Mouse (Mus musculus) thymus, adult 2 months (tissue): Measurements from ENCODE around the gene Grb14. TPM values are rescaled to one million over a fixed set of nuclear protein-coding genes. Genes with fewer than 3 reads are reported as not detected.
A peak's percentile ranks its signal among the peaks of the same experiment; 100 is the strongest.

Source experiments
- DNase-seq: peaks from one replicate; pipeline ENCODE4 v3.0.0; 2021
- H3K27ac ChIP-seq: fragments of 200-500 bp; 2 replicates; pipeline ENCODE4 v1.5.1; 2012; ENCODE audit warnings: low read length, control low read depth; ENCODE audit not compliant: control insufficient read depth, insufficient read depth
- H3K27me3 ChIP-seq: fragments of 200-500 bp; 2 replicates; pipeline ENCODE4 v1.6.1; 2012; ENCODE audit warnings: mild to moderate bottlenecking, low read length, moderate library complexity, mixed read lengths; ENCODE audit not compliant: control insufficient read depth, insufficient read depth
- H3K36me3 ChIP-seq: fragments of 200-500 bp; 2 replicates; pipeline ENCODE4 v1.6.1; 2012; ENCODE audit warnings: mild to moderate bottlenecking, low read length, moderate library complexity; ENCODE audit not compliant: control insufficient read depth, insufficient read depth
- H3K4me1 ChIP-seq: fragments of 200-500 bp; replicated peaks from 2 replicates; pipeline ENCODE4 v1.6.1; 2012; ENCODE audit warnings: low read length; ENCODE audit not compliant: control insufficient read depth, insufficient read depth
- H3K4me3 ChIP-seq: fragments of 200-500 bp; 2 replicates; pipeline ENCODE4 v1.5.1; 2012; ENCODE audit warnings: mild to moderate bottlenecking, low read length, control low read depth, moderate library complexity; ENCODE audit not compliant: control insufficient read depth, insufficient read depth
- CTCF ChIP-seq: fragments of 200-500 bp; IDR thresholded peaks from 2 replicates; pipeline ENCODE4 v1.5.1; 2012; ENCODE audit warnings: mild to moderate bottlenecking, control low read depth, low read length, moderate library complexity, borderline replicate concordance; ENCODE audit not compliant: control insufficient read depth, poor library complexity, insufficient read depth; ENCODE audit errors: extremely low read depth
- POLR2A ChIP-seq: fragments of 200-500 bp; IDR thresholded peaks from 2 replicates; pipeline ENCODE4 v1.6.1; 2012; ENCODE audit warnings: mild to moderate bottlenecking, low read length, control low read depth, moderate library complexity; ENCODE audit not compliant: control insufficient read depth, poor library complexity, insufficient read depth; ENCODE audit errors: extremely low read depth
- WGBS: fragments of 180-500 bp; shearing (Covaris S2); methylation state at CpG from one replicate; pipeline ENCODE4 v1.1.7; 2018; 5-methylcytosine and 5-hydroxymethylcytosine counted together
- polyA plus RNA-seq: library from polyadenylated mRNA; depleted of rRNA; stranded (reverse); fragments of >200 nt; gene quantifications from 2 replicates; pipeline ENCODE4 v1.2.3, GENCODE M21; 2012

Grb14 gene
- polyA plus RNA-seq, 1 experiment: 3.5 TPM

DNA sequence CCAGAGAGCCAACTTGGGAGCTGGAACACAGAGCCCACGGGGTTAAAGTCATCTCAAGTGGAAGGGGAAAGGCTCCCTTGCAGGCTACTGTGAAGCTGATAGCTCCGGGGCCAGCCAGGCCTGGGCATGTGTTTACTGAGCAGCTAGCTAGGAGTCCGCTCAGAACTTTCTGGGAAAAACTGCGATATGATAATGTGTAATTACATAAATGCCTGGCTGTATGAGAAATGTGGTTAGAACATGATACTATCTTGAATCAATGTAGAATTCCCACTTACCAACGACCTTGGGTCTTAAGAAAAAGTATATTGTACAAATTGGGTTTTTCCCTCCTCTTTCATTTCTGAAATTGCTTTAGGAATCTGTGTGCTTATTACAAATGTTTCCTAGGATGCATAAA is 53.0 kb downstream of the Grb14 start:
- WGBS: 72% methylated on average over 5 of the region's 5 CpGs
- no peak for DNase-seq

DNA sequence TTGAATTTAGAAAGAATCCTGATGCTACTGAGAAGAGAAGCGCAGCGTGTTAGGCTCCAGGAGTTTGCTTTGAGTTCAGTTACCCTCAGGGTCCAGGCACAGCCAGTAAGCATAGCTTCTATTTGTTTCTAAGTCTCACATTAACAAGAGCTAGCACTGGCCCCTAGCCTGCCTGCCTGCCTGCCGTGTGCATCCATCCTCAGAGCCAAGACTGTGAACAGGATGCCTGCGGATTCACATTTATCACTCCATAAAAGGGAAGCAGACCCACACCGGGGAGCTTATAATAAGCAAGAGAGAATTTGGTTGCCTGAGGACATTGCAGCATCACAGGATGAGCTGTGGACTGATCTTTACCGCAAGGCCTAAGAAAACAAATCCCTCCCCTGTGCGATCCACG is 53.8 kb downstream of the Grb14 start:
- no peak overlapping the region for H3K4me3 ChIP-seq
- H3K27ac ChIP-seq: no peak overlapping the region
- TF ChIP-seq POLR2A: no peak
- no peak for TF ChIP-seq CTCF
- no peaks in the 10 kb centered on the region for H3K4me1 ChIP-seq
- no peaks in the 10 kb centered on the region for H3K27me3 ChIP-seq
- WGBS: 95% methylated on average over 8 of the region's 8 CpGs
- DNase-seq: no peak
- H3K36me3 ChIP-seq: no peaks in the 10 kb centered on the region

More for the DNA sequence above, 53.0 kb downstream of the Grb14 start:
- Histone ChIP-seq H3K27ac (no peak overlapping the region), H3K4me3 (no peak overlapping the region), H3K27me3 (no peaks in the 10 kb centered on the region), H3K4me1 (no peaks in the 10 kb centered on the region), H3K36me3 (no peaks in the 10 kb centered on the region)
- no peak for TF ChIP-seq POLR2A
- no peak for TF ChIP-seq CTCF

DNA sequence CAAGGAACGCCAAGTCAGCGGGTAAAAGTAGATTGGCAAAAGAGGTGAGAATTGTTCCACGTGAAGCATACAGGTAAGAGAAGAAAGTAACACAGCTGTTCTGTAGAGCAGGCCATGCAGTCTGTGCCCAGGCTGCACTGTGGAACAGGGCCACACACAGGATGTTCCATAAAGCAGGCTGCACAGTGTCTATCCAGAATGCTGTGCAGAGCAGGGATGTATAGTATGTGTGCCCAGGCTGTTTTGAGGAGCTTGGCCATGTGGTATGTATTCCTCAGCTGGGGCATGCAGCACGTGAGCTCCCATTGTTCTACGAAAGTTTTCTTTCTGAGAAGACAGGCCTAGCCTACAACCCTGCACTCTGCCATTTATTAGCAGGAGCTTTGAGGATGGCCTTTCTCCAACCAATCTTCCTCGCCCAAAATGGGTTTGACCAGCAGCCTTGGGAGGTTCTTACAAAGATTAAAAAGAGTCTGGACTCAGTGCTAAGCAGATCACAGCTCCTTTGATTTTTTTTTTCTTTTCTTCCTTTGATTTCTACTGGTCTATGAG is 57.8 kb downstream of the Grb14 start:
- H3K4me3 ChIP-seq: no peak overlapping the region
- WGBS: 94% methylated on average over 6 of the region's 6 CpGs
- no peak overlapping the region for H3K27ac ChIP-seq
- no peaks in the 10 kb centered on the region for H3K27me3 ChIP-seq
- no peak for TF ChIP-seq CTCF
- no peak for TF ChIP-seq POLR2A
- H3K4me1 ChIP-seq: no peaks in the 10 kb centered on the region
- H3K36me3 ChIP-seq: no peaks in the 10 kb centered on the region
- no peak for DNase-seq

DNA sequence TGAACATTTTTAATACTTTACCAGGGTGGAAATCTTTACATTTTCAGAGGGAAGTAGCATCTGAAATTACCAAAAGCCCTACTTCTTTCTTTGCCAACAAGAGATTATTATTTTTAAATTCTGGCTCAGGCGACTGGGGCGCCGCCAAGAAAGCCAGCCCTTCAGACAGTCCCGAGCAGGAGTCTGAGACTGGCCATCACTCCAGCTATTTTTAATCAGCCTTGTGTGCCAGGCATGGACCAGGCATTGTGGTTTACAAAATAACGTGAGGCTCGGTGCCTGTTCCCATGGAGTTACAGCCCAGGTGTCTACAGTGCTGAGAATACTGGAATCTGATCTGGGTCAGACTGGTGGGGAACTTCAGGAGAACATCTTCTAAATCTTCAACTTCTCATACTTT is 58.5 kb downstream of the Grb14 start:
- WGBS: 94% methylated on average over 6 of the region's 6 CpGs
- DNase-seq: no peak
- no peaks in the 10 kb centered on the region for H3K4me1 ChIP-seq
- H3K4me3 ChIP-seq: no peak overlapping the region
- H3K27ac ChIP-seq: no peak overlapping the region
- no peaks in the 10 kb centered on the region for H3K36me3 ChIP-seq
- H3K27me3 ChIP-seq: no peaks in the 10 kb centered on the region
- TF ChIP-seq POLR2A: no peak
- TF ChIP-seq CTCF: no peak

DNA sequence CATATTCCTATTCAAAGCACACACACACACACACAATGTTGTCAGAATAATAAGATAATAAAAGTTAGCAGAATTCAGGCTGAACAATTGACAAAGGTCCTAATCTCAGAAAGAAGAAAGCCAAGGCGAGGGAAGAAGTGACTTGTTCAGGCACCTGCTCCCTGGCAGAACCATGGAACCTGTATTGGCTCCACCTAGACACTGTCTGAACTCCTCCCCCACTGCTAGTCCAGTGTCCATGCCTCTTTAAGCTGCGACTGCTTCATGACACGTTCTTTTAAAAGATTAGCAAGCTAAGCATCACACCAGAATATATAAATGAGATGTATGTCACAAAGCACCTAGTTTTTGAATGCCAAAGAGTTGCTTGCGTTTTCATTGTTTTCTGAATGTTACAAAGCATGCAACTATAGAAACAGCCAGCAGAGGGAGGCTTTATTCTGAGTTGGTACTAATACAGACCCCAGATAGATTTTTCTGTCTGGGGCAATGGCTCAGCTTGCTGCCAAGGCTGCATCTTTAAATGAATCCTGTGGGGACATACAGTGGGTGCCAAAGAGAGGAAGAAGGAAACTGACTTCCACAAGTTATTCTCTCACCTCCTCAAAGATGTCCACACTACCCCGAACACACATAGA is 59.4 kb downstream of the Grb14 start:
- no peaks in the 10 kb centered on the region for H3K27me3 ChIP-seq
- 38% methylated on average over 5 of the region's 5 CpGs for WGBS
- H3K4me1 ChIP-seq: no peaks in the 10 kb centered on the region
- H3K4me3 ChIP-seq: no peak overlapping the region
- H3K36me3 ChIP-seq: no peaks in the 10 kb centered on the region
- peak; percentile 3 for DNase-seq
- H3K27ac ChIP-seq: no peak overlapping the region
- no peak for TF ChIP-seq CTCF
- no peak for TF ChIP-seq POLR2A

DNA sequence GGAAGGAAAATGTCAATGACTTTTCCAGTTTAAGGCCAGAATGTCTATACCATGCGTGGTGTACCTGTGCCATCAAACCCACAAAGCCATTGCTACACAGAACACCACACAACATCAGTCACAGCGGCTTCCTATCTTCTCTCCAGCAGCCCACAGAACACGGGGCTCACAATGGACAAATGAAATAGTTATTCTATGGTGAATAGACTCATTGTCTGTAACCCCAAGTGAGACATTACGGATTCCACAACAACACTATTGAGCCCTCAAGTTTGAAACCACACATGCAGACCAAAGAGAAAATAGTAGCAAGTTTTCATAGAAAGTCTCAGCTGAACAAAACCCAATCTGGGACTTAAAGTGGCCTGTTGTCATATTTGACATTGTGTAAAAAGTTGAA is 62.6 kb downstream of the Grb14 start:
- no peaks in the 10 kb centered on the region for H3K36me3 ChIP-seq
- no peak overlapping the region for H3K4me3 ChIP-seq
- WGBS: 83% methylated on average over 4 of the region's 4 CpGs
- H3K4me1 ChIP-seq: no peaks in the 10 kb centered on the region
- no peak overlapping the region for H3K27ac ChIP-seq
- TF ChIP-seq POLR2A: no peak
- TF ChIP-seq CTCF: no peak
- no peaks in the 10 kb centered on the region for H3K27me3 ChIP-seq
- no peak for DNase-seq

DNA sequence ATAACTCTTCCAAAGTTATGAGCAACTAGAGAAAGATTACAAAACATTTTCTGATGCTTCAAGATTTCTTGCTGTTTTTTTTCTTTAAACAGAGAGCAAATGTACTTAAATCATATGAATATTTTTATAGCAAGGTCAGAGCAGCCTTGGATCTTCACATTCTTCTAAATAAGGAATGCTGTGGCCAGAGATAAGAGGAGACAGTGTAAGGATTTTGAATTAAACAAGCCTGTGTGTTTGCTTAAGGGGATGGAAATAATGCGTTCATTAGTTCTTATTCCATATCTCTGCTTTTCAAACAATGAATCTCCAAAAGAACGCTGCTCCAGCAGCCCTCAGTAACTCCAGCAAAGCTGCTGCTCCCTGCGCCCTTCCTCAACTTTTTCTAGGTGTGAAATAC is 63.4 kb downstream of the Grb14 start:
- Histone ChIP-seq H3K27me3 (no peaks in the 10 kb centered on the region), H3K27ac (no peak overlapping the region), H3K36me3 (no peaks in the 10 kb centered on the region), H3K4me1 (no peaks in the 10 kb centered on the region), H3K4me3 (no peak overlapping the region)
- TF ChIP-seq CTCF (no peak), POLR2A (no peak)
- 89% methylated on average over 3 of the region's 3 CpGs for WGBS
- DNase-seq: no peak
